Mouse (Mus musculus) stomach, embryonic 14.5 days (tissue): ENCODE measurements around the gene Cntn5. TPM values are rescaled to one million over a fixed set of nuclear protein-coding genes. Genes with fewer than 3 reads are reported as not detected.

ENCODE experiments used
- ATAC-seq: fragments of 200-750 bp; cut with Nextera tagmentation; 2 replicates; pipeline ENCODE4 v1.8.0; 2017; ENCODE audit warnings: low read depth, moderate TSS enrichment; ENCODE audit not compliant: insufficient number of reproducible peaks, insufficient read depth, low FRiP score
- H3K27ac ChIP-seq: fragments of 300-500 bp; sonication (generic); 2 replicates; pipeline ENCODE4 v1.5.1; 2014; ENCODE audit warnings: mild to moderate bottlenecking, low read length, moderate library complexity, mixed read lengths
- H3K27me3 ChIP-seq: fragments of 300-500 bp; sonication (generic); 2 replicates; pipeline ENCODE4 v1.6.1; 2014; ENCODE audit warnings: low read length, control low read depth, mixed read lengths; ENCODE audit not compliant: control insufficient read depth, insufficient read depth
- H3K36me3 ChIP-seq: fragments of 300-500 bp; sonication (generic); 2 replicates; pipeline ENCODE4 v1.6.1; 2014; ENCODE audit warnings: mild to moderate bottlenecking, control low read depth, low read length, moderate library complexity, mixed read lengths; ENCODE audit not compliant: control insufficient read depth, insufficient read depth
- H3K4me1 ChIP-seq: fragments of 300-500 bp; sonication (generic); 2 replicates; pipeline ENCODE4 v1.6.1; 2014; ENCODE audit warnings: low read length, control low read depth, mixed read lengths; ENCODE audit not compliant: control insufficient read depth, insufficient read depth
- H3K4me2 ChIP-seq: fragments of 300-500 bp; sonication (generic); replicated peaks from 2 replicates; pipeline ENCODE4 v1.6.1; 2014; ENCODE audit warnings: low read depth, low read length, control low read depth
- H3K4me3 ChIP-seq: fragments of 300-500 bp; sonication (generic); 2 replicates; pipeline ENCODE4 v1.5.1; 2014; ENCODE audit warnings: low read depth, low read length, control low read depth
- H3K9ac ChIP-seq: fragments of 300-500 bp; sonication (generic); replicated peaks from 2 replicates; pipeline ENCODE4 v1.6.1; 2014; ENCODE audit warnings: low read depth, mild to moderate bottlenecking, control low read depth, low read length, moderate library complexity, mixed read lengths
- H3K9me3 ChIP-seq: fragments of 300-500 bp; sonication (generic); 2 replicates; pipeline ENCODE4 v1.6.1; 2016; ENCODE audit warnings: low read depth, low read length, control low read depth; ENCODE audit not compliant: control insufficient read depth
- WGBS: fragments of 180-500 bp; shearing (Covaris S2); extraction: QIAGEN DNeasy Blood & Tissue Kit; methylation state at CpG from one replicate; pipeline ENCODE4 v1.1.7; 2014; 5-methylcytosine and 5-hydroxymethylcytosine counted together
- polyA plus RNA-seq: library from polyadenylated mRNA; unstranded; fragments of >200 nt; fragmentation: Nextera tagmentation; extraction: Ambion mirVana; gene quantifications from 2 replicates; pipeline ENCODE4 v1.2.1, GENCODE M21; 2014

Cntn5 gene
- polyA plus RNA-seq, 1 experiment from 2014 or later = 0.20 TPM

DNA sequence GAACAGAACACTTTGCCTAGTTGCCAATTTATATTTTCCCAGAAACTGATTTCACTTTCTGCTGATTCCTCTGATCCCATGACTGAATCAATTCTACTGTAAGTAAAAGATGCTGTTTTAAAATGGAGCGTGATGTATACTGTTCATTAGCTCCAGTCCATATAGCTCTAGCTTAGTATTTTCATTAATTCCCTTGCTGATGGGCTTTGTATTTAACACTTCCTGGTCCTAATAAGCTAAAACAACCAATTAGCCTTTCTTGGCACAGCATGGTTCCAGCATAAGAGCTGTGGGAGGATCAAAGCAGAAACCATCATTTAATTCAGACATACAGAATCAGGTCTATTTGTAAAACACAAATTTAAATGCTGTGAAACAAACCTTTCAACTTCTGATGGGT is 375.5 kb downstream of the Cntn5 start:
- Histone ChIP-seq H3K4me2 (no peak overlapping the region), H3K27ac (no peak overlapping the region), H3K4me3 (no peak overlapping the region), H3K9ac (no peak overlapping the region), H3K4me1 (no peaks in the 10 kb centered on the region), H3K9me3 (no peaks in the 10 kb centered on the region), H3K27me3 (no peaks in the 10 kb centered on the region), H3K36me3 (no peaks in the 10 kb centered on the region)
- no peak for ATAC-seq
- WGBS = 86% methylated on average over 1 of the region's 1 CpGs

DNA sequence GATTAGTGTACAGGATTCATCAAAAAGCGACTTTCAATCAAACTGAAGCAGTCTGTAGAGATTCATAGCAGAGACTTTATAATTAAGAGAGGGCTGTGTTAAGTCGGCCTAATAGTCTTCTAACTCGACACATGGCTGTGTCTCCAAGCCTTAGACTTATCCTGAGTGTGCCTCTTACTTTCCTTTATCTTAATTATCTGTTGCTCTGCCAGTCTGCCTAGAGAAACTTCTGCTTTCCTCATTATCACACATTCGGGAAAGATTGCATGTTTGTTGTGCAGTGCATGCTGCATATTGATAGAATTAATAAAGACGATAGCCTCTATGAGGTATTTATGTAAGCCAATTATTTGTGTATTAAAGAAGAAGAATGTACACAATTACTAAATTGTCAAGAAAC is 375.9 kb downstream of the Cntn5 start:
- no peaks in the 10 kb centered on the region for H3K36me3 ChIP-seq
- no peak overlapping the region for H3K27ac ChIP-seq
- no peak overlapping the region for H3K4me2 ChIP-seq
- no peaks in the 10 kb centered on the region for H3K27me3 ChIP-seq
- 79% methylated on average over 5 of the region's 5 CpGs for whole genome bisulfite sequencing
- H3K9ac ChIP-seq = no peak overlapping the region
- no peak overlapping the region for H3K4me3 ChIP-seq
- H3K4me1 ChIP-seq = no peaks in the 10 kb centered on the region
- H3K9me3 ChIP-seq = no peaks in the 10 kb centered on the region
- no peak for ATAC-seq

DNA sequence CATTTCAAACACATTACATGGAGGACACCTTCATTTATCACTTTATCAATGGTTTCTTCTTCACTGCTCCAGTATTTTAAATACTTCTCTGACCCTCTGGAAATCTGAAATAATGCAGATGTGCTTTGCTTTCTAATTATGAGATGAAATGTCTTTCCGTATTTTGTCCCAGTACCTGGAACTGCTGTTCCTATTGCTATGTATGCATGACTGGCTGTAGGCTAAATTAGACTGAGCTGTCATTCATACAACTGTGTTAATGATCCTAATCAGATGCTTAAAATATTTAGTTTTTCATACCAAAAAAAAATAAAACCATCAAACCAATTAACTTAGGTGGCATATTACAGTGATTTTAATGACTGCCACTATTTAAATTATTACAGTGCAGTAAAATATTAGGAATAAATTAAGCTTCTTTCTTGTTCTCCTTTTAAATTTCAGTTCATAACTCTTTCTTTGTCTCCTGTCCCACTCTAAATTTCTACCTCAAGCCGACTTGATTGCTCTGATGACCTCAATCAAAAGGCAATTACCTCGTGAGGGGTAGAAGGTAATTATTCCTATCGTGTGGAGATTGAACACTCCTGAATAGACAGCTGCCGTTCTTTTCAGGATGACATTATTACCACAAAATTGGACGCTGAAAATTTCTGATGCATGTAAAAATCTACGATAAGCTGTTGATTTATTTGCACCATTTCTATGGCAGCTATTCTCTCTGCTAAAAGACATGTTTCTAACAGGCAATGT is 378.5 kb downstream of the Cntn5 start:
- H3K4me3 ChIP-seq = no peak overlapping the region
- no peak overlapping the region for H3K9ac ChIP-seq
- no peak overlapping the region for H3K27ac ChIP-seq
- H3K9me3 ChIP-seq = no peaks in the 10 kb centered on the region
- ATAC-seq = no peak
- no peaks in the 10 kb centered on the region for H3K27me3 ChIP-seq
- no peak overlapping the region for H3K4me2 ChIP-seq
- WGBS = 79% methylated on average over 7 of the region's 7 CpGs
- no peaks in the 10 kb centered on the region for H3K4me1 ChIP-seq
- no peaks in the 10 kb centered on the region for H3K36me3 ChIP-seq

DNA sequence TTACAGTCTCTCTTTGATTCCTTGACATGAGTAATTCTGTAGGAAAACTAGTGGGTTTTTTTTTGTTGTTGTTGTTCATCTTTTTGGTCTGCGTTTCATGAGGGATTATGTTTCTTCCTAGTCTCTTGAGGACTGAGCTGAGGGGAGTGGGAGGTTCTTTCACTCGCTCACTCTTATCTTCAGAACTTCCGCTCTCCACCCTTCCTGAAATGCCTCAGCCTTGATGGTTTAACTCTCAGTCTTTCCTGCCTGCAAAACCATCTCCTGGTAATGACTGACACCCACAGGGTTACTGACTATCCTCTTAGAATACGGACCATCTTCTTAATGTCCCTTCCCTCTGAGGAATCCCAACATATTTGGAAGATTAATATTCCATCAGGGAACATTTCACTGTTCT is 382.0 kb downstream of the Cntn5 start:
- H3K27ac ChIP-seq = no peak overlapping the region
- no peak overlapping the region for H3K4me3 ChIP-seq
- WGBS = 76% methylated on average over 4 of the region's 4 CpGs
- no peak overlapping the region for H3K9ac ChIP-seq
- no peaks in the 10 kb centered on the region for H3K4me1 ChIP-seq
- no peaks in the 10 kb centered on the region for H3K36me3 ChIP-seq
- no peak overlapping the region for H3K4me2 ChIP-seq
- ATAC-seq = no peak
- H3K27me3 ChIP-seq = no peaks in the 10 kb centered on the region
- H3K9me3 ChIP-seq = no peaks in the 10 kb centered on the region

DNA sequence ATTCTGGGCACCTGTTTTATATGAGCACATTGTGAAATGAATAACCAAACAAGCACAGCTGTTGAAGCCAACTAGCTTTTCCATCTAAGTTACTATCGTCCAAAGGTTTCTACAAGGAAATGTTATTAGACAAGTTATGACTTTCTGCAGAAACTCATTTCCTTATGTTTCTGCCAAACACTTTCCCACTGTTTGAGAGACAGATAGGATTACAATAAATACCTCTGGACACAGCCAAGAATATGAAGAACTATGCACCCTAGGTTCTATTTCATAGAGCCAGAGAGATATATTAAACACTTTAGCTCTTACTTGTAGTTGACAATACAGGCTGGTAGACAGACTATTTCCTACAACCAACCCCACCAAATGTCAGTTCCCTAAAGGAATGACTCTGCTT is 383.5 kb downstream of the Cntn5 start:
- WGBS = 45% methylated on average over 1 of the region's 1 CpGs
- Histone ChIP-seq H3K27ac (no peak overlapping the region), H3K4me1 (no peaks in the 10 kb centered on the region), H3K9ac (no peak overlapping the region), H3K27me3 (no peaks in the 10 kb centered on the region), H3K36me3 (no peaks in the 10 kb centered on the region), H3K4me2 (no peak overlapping the region), H3K9me3 (no peaks in the 10 kb centered on the region), H3K4me3 (no peak overlapping the region)
- ATAC-seq = no peak

DNA sequence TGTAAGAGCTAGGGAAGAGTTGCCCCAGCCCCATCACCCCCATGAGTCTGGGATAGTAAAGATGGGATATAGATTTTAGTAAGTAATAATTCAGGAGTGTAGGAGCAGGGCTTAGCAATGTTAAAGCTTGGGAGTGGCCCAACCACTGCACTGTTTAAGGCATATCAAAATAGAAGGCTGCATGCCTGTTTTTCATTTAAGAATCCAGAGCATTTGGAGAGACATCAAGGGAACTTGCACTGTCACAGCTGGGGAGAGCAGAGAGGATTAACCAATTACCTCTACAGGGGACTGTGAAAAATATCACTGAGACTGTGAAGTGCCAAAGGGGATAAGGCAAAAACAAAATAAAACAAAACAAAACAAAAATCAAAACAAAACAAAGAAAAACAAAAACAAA is 412.3 kb downstream of the Cntn5 start:
- H3K36me3 ChIP-seq = no peaks in the 10 kb centered on the region
- H3K4me1 ChIP-seq = no peaks in the 10 kb centered on the region
- H3K9me3 ChIP-seq = no peaks in the 10 kb centered on the region
- H3K4me3 ChIP-seq = no peak overlapping the region
- H3K27ac ChIP-seq = no peak overlapping the region
- H3K27me3 ChIP-seq = no peaks in the 10 kb centered on the region
- H3K9ac ChIP-seq = no peak overlapping the region
- ATAC-seq = no peak
- no peak overlapping the region for H3K4me2 ChIP-seq

DNA sequence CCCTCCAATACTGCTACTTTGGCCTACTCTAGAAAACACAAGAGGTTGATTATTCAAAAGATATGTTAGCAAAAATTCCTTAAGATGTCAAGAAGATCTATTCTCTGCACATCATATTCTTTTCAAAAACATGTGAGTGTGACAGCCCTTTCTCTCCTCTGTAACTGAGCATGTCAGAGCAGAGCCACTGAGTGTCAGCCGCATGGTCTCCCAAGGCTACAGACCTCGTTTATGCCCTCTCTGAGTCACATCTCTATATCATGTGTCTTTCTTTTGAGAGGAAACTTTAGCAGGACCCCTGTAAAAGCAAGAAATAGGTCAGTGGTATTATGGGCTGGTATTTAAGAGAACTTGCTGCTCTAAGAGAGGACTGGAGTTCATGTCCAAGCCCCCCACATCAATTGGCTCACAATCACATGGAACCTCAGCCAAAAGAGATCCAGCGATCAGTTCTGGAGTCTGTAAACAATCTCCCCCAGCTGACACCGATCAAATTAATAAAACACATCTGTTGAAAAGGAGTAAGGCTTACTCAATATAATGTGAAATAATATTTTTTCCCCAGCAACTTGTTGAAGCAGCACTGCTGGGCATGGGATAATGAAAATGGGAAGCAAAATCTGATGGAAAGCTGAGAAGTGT is 433.0 kb downstream of the Cntn5 start:
- peak; percentile 77; the same call in 1 of the 2 replicates for ATAC-seq

DNA sequence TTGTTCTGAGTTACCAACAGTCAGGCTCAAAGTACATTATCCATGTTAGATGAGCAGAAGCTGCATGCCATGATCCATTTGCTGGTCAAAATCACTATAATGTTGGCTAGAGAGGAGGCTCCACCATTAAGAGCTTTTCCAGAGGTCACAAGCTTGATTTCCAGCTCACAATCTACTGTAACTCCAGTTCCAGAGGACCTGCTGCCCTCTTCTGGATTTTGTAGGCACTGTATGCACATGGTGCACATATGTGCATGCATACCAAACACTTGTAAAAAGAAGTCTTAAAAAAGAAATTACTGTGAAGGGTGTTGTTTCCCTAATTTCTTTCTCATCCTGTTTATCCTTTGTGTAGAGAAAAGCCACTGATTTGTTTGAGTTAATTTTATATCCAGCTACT is 439.8 kb downstream of the Cntn5 start:
- Histone ChIP-seq H3K4me1 (no peaks in the 10 kb centered on the region), H3K36me3 (no peaks in the 10 kb centered on the region), H3K4me2 (no peak overlapping the region), H3K4me3 (no peak overlapping the region), H3K9me3 (no peaks in the 10 kb centered on the region), H3K27me3 (no peaks in the 10 kb centered on the region), H3K27ac (no peak overlapping the region), H3K9ac (no peak overlapping the region)
- no peak for ATAC-seq

More for the DNA sequence above, 433.0 kb downstream of the Cntn5 start:
- Histone ChIP-seq H3K4me3 (no peak overlapping the region), H3K27me3 (no peaks in the 10 kb centered on the region), H3K27ac (peak overlapping the region; percentile 2; the same call in 1 of the 2 replicates), H3K4me2 (no peak overlapping the region), H3K9ac (no peak overlapping the region), H3K9me3 (no peaks in the 10 kb centered on the region), H3K36me3 (no peaks in the 10 kb centered on the region), H3K4me1 (0 out of 2 replicates have a peak, but pooled peaks cover 3% of the 10 kb centered on the region)
- WGBS = 46% methylated on average over 4 of the region's 4 CpGs
